Mouse (Mus musculus): ENCODE results near the gene Znrf2.
"Not testable (repeated sequence)": the region's sequence is repeated elsewhere in the genome, so short reads cannot be mapped to it uniquely, and the experiment has no call there.

Znrf2 gene

DNA sequence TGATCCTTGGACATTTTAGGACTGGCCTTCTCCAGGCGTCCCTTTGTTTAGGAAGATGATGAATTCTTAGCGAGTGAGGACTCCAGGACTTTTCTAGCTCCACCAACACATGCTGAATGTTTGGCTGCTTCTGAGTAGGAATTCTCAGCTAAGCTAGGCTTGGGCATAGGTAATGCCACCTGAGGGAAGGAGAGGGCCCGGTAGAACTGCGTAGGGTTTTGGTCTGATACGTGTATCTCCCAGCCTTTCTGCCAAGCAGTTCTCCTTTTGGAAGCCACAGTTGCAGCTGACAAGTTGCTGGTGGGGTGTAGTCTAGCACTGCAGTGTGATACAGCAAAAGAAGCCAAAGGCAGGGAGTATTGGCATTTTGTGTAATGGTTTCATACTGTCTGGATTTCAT, 10.9 kb upstream of the Znrf2 start:
- in situ Hi-C loops (cut with MboI, MseI), result loop anchor here (5.0 to 10.0 kb wide), 2 partner anchors 33 to 169 kb away; partner anchors contain the start of gene Nod1

GRCm38 (mm10) chr6:54809531-54810313, 7.0 kb upstream of the Znrf2 start:
- in situ Hi-C loops (cut with MboI, MseI), result loop anchor here (5.0 to 10.0 kb wide), 3 partner anchors 37 to 165 kb away; partner anchors contain the start of gene Nod1

DNA sequence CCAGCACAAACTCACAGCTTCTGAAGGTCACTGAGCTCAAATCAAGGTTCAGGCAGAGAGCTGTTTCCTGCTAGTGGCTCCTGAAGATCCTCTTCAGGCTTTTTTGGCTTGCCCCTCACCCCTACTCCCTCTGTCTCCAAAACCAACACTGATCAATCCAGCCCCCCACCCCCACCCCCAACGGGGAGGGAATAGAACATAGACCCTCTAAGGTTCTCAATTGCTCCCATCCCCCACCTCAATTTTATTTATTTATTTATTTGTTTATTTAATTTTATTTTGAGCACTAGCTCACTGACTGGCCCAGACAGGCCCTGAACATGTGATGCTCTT, 6.4 kb upstream of the Znrf2 start:
- in situ Hi-C loops (cut with MboI, MseI), result loop anchor here (5.0 kb wide), 1 partner anchor 88 kb away; no protein-coding TSS in a partner anchor

DNA sequence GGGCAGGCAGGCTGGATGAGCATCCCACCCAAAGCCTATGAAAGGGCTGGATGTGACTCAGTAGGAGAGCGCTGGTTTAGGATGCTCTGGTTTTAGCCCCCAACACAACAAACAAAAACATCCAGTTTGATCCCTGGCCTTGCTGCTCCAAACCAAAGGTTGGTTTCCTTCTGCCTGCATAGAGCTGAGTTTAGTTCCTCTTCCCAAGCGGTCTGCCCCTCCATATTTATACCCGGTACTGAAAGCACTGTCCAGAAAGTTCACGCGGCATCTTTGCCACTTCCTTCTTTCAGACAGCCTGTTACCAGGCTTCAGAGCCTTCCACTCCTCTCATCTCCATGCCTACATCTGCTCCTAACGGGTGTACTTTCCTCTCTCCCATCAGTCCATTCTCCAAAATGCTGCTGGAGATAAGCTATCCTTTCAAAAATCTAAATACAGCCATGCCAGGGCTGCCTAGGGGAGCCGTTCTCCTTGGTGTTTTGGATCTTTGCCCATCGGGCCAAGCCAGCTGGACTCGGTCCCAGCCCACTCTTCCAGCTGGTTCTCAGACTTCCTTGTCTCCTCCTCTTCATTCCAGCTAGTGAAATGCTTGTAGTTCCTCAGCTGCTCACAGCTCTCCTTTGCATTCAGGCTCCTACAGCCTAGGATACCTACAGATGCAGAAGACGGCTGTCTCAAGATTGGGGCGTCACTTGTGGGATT, 5.0 kb upstream of the Znrf2 start:
- in situ Hi-C loops (cut with MboI, MseI), result loop anchor here (5.0 kb wide), 1 partner anchor 89 kb away; no protein-coding TSS in a partner anchor

- in situ Hi-C loops (cut with MboI, MseI), result loop anchor here (5.0 kb wide), 1 partner anchor 90 kb away; no protein-coding TSS in a partner anchor
Measured at GRCm38 (mm10) chr6:54812276-54812675, 4.4 kb upstream of the Znrf2 start.

DNA sequence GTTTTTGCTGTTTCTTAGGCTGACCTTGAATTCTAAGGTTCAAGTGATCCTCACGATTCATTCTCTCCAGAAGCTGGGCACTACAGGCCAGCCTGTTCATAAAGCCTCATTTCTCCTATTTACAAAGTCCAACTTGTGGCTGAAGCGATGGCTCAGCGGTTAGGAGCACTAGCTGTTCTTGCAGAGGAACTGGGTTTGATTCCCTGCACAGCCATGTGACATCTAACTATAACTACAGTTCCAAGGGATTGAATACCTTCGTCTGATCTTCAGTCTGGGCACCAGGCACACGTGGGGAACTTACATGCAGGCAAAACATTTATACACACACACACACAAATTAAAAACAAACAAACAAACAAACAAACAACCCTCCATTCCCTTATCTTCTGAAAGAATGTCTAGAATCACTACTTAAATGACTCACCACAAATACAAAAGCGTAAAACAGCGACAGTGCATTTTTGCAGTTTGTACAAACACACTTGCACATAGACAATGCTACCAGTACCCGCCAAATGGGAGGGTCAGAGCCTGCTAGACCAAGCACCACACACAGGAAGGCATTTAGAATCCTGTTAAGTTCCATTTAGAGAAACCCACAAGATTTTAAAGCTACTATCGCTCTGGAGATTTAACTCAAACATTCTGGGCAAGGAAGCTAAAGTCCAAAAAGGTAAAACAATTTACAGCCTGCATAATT, 1.1 kb upstream of the Znrf2 start:
- in situ Hi-C loops (cut with MboI, MseI), result loop anchor here (5.0 kb wide), 1 partner anchor 52 kb away; no protein-coding TSS in a partner anchor

GRCm38 (mm10) chr6:54817266-54817767, 601 bp downstream of the Znrf2 start:
- in situ Hi-C loops (cut with MboI, MseI), result loop anchor here (5.0 kb wide), 1 partner anchor 50 kb away; no protein-coding TSS in a partner anchor

- in situ Hi-C loops (cut with MboI, MseI), result loop anchor here (5.0 kb wide), 1 partner anchor 49 kb away; no protein-coding TSS in a partner anchor
Measured at GRCm38 (mm10) chr6:54818389-54818788, 1.7 kb downstream of the Znrf2 start.

- in situ Hi-C loops (cut with MboI, MseI), result loop anchor here (5.0 kb wide), 1 partner anchor 48 kb away; no protein-coding TSS in a partner anchor
Measured at GRCm38 (mm10) chr6:54819272-54819671, 2.6 kb downstream of the Znrf2 start.

DNA sequence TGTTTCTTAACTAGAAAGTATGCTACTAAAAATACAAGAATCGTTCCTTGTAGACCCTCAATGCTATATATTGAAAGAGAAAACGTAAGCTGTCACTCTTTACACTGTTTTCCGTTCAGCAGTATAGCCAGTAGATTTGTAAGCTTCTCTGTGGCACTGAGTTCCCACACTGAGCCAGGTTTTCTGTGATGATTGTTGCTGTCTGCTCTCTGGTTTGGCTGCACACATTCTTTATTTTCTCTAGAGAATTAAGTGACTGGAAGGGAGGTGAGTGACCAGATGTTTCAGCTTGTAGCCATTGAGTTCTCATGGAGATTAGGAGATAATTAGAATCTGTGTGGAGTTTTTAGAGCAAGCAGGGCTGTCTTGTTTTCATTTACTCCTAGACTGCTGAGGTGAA, 3.0 kb downstream of the Znrf2 start:
- in situ Hi-C loops (cut with MboI, MseI), result loop anchor here (5.0 kb wide), 1 partner anchor 48 kb away; no protein-coding TSS in a partner anchor

- in situ Hi-C loops (cut with MboI, MseI), result no loop called here
Measured at GRCm38 (mm10) chr6:54822348-54822747, 5.6 kb downstream of the Znrf2 start.

GRCm38 (mm10) chr6:54824561-54824960, 7.8 kb downstream of the Znrf2 start:
- in situ Hi-C loops (cut with MboI, MseI), result not testable (repeated sequence)

GRCm38 (mm10) chr6:54827481-54827880, 10.8 kb downstream of the Znrf2 start:
- in situ Hi-C loops (cut with MboI, MseI), result no loop called here

DNA sequence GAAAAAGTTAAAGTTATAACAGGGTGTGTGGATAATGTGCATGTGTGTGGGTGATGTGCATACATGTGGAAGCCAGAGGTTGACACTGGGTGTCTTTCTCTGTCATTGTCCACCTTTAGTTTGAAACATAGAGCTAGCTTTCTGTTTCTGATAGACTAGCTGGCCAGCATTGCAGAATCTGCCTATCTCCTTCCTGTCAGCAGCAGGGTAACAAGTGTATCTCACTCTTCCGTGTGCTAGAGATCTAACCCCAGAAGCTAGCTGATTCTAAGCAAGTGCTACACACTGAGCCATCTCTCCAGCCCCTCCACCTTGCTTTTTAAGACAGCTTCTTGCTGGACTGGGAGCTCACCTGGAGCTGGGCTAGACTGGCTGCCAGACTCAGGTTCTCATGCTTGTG, 11.6 kb downstream of the Znrf2 start:
- in situ Hi-C loops (cut with MboI, MseI), result no loop called here

DNA sequence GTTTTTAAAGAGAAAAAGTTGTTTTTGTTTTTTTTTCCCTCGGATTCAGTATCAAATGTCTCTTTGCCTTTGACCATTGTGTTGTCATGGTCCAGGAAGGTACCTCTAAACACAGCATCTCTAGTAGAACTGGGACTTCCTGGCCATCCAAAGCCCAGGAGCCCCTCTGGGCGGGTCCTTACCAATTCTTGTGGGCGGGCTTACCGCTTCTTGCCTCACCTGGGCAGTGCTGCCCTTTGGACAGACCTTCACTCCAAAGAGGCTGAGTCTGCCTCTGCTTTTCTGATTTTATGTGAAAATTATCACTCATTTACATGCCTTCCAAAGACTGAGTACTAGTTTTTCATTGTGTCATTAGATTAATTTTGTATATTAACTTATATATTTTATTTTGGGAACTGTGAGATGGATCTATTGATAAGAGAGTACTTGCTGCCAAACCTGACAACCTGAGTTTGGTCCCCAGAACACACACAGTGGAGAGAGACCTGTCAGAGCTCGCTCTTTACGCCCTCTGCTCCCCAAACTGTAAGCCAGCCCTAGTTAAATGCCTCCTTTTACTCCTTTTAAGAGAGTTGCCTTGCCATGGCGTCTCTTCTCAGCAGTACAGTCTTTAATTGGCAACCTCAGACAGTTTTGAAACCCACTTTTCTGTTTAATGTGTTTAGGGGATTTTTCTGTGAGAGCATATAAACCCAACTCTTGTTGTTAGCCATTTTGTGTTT, 13.5 kb downstream of the Znrf2 start:
- in situ Hi-C loops (cut with MboI, MseI), result no loop called here

DNA sequence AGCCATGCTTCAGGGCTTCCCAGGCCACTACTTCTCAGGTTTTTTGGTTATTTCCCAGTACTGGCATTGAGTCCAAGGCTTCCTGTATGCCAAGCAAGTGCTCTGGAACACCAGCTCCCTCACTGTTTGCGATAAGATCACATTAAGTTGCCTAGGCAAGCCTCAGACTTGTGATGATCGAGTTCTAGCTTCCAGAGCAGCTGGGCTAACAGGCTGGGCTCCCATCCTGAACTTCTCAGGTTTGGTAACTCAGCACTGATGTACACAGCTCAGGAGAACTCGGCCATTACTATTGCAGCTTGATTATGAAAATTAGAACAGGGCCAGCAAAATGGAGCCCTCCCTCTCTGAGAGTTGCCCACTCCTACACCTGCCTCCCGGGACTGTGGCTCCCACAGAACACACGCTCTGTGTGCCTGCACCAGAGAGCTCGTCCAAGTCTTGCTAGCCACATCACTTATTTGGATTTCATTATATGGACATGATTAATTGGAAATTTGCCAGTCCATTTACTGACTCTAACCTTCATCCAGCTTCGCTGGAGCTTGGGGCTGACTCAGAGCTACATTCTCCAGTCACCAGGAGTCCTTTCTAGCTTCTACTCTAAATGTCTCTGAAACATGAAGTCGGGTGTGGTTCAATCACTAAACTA, 14.5 kb downstream of the Znrf2 start:
- in situ Hi-C loops (cut with MboI, MseI), result no loop called here

DNA sequence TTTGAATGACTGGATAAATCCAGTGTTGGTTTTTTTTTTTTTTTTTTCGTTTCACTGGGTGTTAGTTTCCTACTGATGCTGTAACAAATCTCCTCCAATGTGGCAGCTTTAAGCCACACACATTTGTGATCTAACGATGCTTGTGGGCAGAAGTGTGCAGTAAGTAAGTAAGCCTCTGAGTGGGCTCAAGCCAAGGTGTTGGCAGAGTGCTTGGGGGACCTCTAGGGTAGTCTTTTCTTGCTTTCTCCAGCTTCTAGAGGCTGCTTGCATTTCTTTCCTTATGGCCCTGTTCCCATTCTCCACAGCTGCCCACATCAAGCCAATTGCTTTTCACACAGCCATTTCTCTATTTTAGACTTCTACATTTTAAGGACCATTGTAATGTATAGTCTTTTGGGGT, 16.7 kb downstream of the Znrf2 start:
- in situ Hi-C loops (cut with MboI, MseI), result no loop called here

GRCm38 (mm10) chr6:54836666-54837065, 19.9 kb downstream of the Znrf2 start:
- in situ Hi-C loops (cut with MboI, MseI), result no loop called here

- in situ Hi-C loops (cut with MboI, MseI), result no loop called here
Measured at GRCm38 (mm10) chr6:54841399-54841798, 24.7 kb downstream of the Znrf2 start.

GRCm38 (mm10) chr6:54842041-54842440, 25.3 kb downstream of the Znrf2 start:
- in situ Hi-C loops (cut with MboI, MseI), result no loop called here

Measured in regulatory T cell (primary cell).